Mouse (Mus musculus) embryonic facial prominence, embryonic 15.5 days (tissue): ENCODE data around the gene Foxo4. TPM values are rescaled to one million over a fixed set of nuclear protein-coding genes. Genes with fewer than 3 reads are reported as not detected.

Experiments used
- ATAC-seq: fragments of 200-750 bp; cut with Nextera tagmentation; 2 replicates; pipeline ENCODE4 v1.8.0; 2017; ENCODE audit warnings: low read depth, moderate TSS enrichment; ENCODE audit not compliant: insufficient number of reproducible peaks, low FRiP score, low TSS enrichment
- H3K27ac ChIP-seq: fragments of 300-500 bp; sonication (generic); replicated peaks from 2 replicates; pipeline ENCODE4 v1.5.1; 2015; ENCODE audit warnings: mild to moderate bottlenecking, inconsistent platforms
- H3K27me3 ChIP-seq: fragments of 300-500 bp; sonication (generic); 2 replicates; pipeline ENCODE4 v1.6.1; 2015; ENCODE audit warnings: inconsistent platforms
- H3K36me3 ChIP-seq: fragments of 300-500 bp; sonication (generic); 2 replicates; pipeline ENCODE4 v1.6.1; 2015; ENCODE audit warnings: mild to moderate bottlenecking, inconsistent platforms
- H3K4me1 ChIP-seq: fragments of 300-500 bp; sonication (generic); 2 replicates; pipeline ENCODE4 v1.6.1; 2015; ENCODE audit warnings: inconsistent platforms
- H3K4me2 ChIP-seq: fragments of 300-500 bp; sonication (generic); replicated peaks from 2 replicates; pipeline ENCODE4 v1.6.1; 2015; ENCODE audit warnings: mild to moderate bottlenecking, inconsistent platforms
- H3K4me3 ChIP-seq: fragments of 300-500 bp; sonication (generic); replicated peaks from 2 replicates; pipeline ENCODE4 v1.5.1; 2015; ENCODE audit warnings: mild to moderate bottlenecking, inconsistent platforms
- H3K9ac ChIP-seq: fragments of 300-500 bp; sonication (generic); 2 replicates; pipeline ENCODE4 v1.6.1; 2015; ENCODE audit warnings: inconsistent platforms
- H3K9me3 ChIP-seq: fragments of 300-500 bp; sonication (generic); replicated peaks from 2 replicates; pipeline ENCODE4 v1.6.1; 2016; ENCODE audit warnings: inconsistent platforms
- WGBS: fragments of 180-500 bp; shearing (Covaris S2); methylation state at CpG from one replicate; pipeline ENCODE4 v1.1.7; 2015; 5-methylcytosine and 5-hydroxymethylcytosine counted together
- polyA plus RNA-seq: library from polyadenylated mRNA; unstranded; fragments of >200 nt; fragmentation: Nextera tagmentation; extraction: Ambion mirVana; gene quantifications from 2 replicates; pipeline ENCODE4 v1.2.1, GENCODE M21; 2015

Gene Foxo4
- polyA plus RNA-seq, 1 experiment from 2014 or later, result 3.4 TPM

DNA sequence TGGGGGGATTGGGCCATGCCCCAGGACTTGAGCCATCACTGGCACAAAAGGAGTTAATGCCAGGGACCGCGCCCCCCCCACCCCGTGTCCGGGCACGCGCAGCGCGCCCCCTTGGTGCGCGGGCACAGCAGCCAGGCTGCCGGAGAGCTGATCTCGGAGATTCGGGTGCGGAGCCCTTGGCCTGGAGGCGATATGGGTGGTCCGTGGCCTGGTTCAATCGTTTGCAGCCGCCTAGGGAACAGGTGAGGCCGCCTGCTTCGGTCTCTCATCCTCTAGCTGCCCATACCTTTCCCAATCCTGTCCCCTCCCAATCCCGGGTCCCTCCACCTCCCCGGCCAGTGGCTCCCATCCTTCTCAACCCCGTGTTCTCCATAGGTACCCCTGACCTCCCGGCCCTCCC lies 44.7 kb downstream of the Foxo4 start, which contains the start of gene Nlgn3:
Nlgn3 (plus strand) TSS at position 114 of the 400 bp plus-strand sequence.
- H3K27me3 ChIP-seq, result no peaks in the 10 kb centered on the region; the same call in 1 of the 2 replicates
- H3K9ac ChIP-seq, result peak within 1 kb of the TSS; percentile 28; the same call in 1 of the 2 replicates
- H3K27ac ChIP-seq, result peak within 1 kb of the TSS; percentile 28
- H3K4me3 ChIP-seq, result peak within 1 kb of the TSS; percentile 45
- H3K4me2 ChIP-seq, result peak within 1 kb of the TSS; percentile 50
- 0 out of 2 replicates have a peak, but pooled peaks cover 5% of the 10 kb centered on the region for H3K4me1 ChIP-seq
- peaks cover 3% of the 10 kb centered on the region; the same call in 1 of the 2 replicates for H3K36me3 ChIP-seq
- H3K9me3 ChIP-seq, result no peaks in the 10 kb centered on the region
- WGBS, result 15% methylated on average over 24 of the region's 24 CpGs
- no peak for ATAC-seq

DNA sequence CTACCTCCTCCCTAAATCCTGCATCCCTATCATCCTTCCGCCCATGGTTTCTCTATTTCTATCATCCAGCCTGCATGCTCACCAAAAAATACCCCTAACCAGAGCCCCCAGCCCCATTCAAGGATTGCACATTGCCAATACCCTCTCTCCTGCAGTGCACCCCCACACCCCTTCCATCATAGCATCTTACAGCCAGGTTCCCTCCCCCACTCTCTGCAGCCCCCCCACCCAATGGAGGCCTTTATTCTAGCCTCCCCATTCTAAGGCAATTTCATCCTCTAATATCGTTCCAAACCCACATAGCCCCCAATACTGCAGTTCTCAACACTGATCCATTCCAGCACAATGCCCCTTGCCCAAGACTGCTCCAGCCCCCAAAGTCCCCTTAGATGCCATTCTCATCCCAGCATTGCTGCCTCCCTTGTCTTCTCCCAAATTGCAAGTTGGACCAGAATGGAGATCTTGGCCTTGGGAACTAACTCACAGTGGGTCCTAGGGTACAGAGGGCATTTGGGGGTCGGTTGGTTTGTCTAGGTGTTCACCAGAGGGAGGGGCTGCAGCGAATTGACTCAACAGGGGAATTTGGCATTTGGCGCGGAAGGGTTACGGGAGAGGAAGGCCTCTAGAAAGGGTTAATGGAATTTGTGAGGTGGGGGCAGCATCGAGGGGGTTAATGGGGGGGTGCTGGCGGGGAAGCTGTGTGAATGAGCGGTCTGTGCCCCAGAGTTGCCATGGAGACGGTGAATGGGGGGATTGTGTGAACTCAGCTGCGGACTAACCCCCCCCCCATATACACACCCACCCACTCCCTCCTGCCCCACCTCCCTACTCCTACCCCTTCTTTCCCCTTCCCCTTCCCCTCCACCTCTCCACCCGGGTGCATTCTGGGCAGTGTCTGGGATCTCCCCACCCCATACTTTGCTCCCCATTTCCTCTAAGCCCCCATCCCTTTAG lies 45.4 kb downstream of the Foxo4 start:
- WGBS, result 17% methylated on average over 13 of the region's 13 CpGs

GRCm38 (mm10) chrX:101300427-101301030 lies 46.2 kb downstream of the Foxo4 start:
- peak overlapping the region; percentile 45 for H3K4me3 ChIP-seq
- 0 out of 2 replicates have a peak, but pooled peaks have one; percentile 12 for ATAC-seq
- H3K4me2 ChIP-seq, result peak overlapping the region; percentile 50
- H3K27me3 ChIP-seq, result no peaks in the 10 kb centered on the region; the same call in 1 of the 2 replicates
- H3K9ac ChIP-seq, result no peak overlapping the region
- WGBS, result 32% methylated on average over 13 of the region's 13 CpGs
- 0 out of 2 replicates have a peak, but pooled peaks cover 5% of the 10 kb centered on the region for H3K4me1 ChIP-seq
- no peaks in the 10 kb centered on the region for H3K9me3 ChIP-seq
- peak overlapping the region; percentile 63; the same call in 1 of the 2 replicates for H3K27ac ChIP-seq
- H3K36me3 ChIP-seq, result 0 out of 2 replicates have a peak, but pooled peaks cover 3% of the 10 kb centered on the region

More for the DNA sequence above, 45.4 kb downstream of the Foxo4 start:
- Histone ChIP-seq H3K4me3 (peak overlapping the region; percentile 45), H3K9ac (peak overlapping the region; percentile 28; the same call in 1 of the 2 replicates), H3K4me2 (peak overlapping the region; percentile 50), H3K27me3 (no peaks in the 10 kb centered on the region; the same call in 1 of the 2 replicates), H3K9me3 (no peaks in the 10 kb centered on the region), H3K4me1 (0 out of 2 replicates have a peak, but pooled peaks cover 5% of the 10 kb centered on the region), H3K27ac (peak overlapping the region; percentile 28), H3K36me3 (0 out of 2 replicates have a peak, but pooled peaks cover 3% of the 10 kb centered on the region)
- ATAC-seq, result peak; percentile 82

DNA sequence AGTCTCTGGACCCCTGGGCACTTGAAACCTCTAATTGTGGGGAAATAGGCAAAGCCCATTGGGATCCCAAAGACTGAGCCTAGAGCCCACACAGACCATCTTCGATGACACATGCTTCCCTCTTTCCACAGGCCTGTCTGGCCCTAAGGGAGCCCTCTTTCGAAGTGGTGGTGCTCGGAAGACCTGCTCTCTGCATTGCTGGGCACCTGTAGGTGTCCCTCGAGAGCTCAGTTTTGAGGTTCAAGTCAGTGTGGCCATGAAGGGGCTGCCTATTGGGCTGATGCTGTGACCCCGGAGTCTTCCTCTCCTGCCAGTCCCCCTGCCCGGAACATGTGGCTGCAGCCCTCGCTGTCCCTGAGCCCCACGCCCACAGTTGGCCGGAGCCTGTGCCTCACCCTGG lies 47.3 kb downstream of the Foxo4 start:
- Histone ChIP-seq H3K4me2 (no peak overlapping the region), H3K27ac (no peak overlapping the region), H3K9me3 (no peaks in the 10 kb centered on the region), H3K9ac (no peak overlapping the region), H3K27me3 (no peaks in the 10 kb centered on the region; the same call in 1 of the 2 replicates), H3K4me1 (0 out of 2 replicates have a peak, but pooled peaks cover 5% of the 10 kb centered on the region), H3K4me3 (no peak overlapping the region), H3K36me3 (no peaks in the 10 kb centered on the region)
- no peak for ATAC-seq
- 73% methylated on average over 9 of the region's 9 CpGs for WGBS

DNA sequence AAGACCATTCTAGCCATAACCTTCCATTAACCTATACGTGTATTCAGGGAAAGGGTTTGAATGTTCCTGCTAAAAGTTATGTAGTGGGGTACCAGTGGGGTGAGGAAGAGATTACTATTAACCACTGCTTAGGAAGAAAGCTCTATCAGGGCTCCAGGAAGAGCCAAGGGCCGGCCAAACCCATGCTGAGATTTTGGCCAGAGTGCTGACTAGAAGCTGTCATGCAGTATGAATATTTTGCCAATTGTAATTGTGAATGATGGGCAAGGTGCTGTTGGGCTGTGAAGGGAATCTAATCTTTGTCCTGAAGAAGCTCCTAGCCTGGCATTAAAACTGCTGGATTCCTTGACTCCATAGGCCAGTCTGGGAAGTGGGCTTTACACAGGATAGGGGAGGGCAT lies 50.3 kb downstream of the Foxo4 start:
- no peaks in the 10 kb centered on the region; the same call in 1 of the 2 replicates for H3K27me3 ChIP-seq
- no peak overlapping the region for H3K4me2 ChIP-seq
- no peak overlapping the region for H3K9ac ChIP-seq
- no peak for ATAC-seq
- H3K27ac ChIP-seq, result no peak overlapping the region
- WGBS, result 57% methylated on average over 2 of the region's 2 CpGs
- H3K9me3 ChIP-seq, result no peaks in the 10 kb centered on the region
- H3K36me3 ChIP-seq, result no peaks in the 10 kb centered on the region
- 0 out of 2 replicates have a peak, but pooled peaks cover 5% of the 10 kb centered on the region for H3K4me1 ChIP-seq
- no peak overlapping the region for H3K4me3 ChIP-seq

DNA sequence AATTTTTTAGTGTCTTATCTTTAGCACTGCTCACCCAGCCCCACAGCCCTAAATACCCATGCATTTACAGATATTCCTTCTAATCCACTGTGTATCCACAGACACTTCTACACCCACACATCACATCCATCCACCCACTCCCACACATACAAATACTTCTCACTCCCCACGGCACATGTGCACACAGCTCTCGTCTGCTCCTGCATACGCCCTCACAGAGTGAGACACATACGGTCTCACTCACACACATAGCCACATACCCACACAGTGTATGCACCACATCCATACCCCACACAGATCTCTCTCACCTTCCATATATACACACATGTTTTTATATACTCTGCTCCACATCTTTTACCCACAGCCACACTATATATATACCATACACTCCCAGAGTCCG lies 55.0 kb downstream of the Foxo4 start:
- Histone ChIP-seq H3K27ac (no peak overlapping the region), H3K4me1 (no peaks in the 10 kb centered on the region), H3K4me2 (no peak overlapping the region), H3K36me3 (no peaks in the 10 kb centered on the region), H3K4me3 (no peak overlapping the region), H3K9ac (no peak overlapping the region), H3K27me3 (0 out of 2 replicates have a peak, but pooled peaks cover 5% of the 10 kb centered on the region), H3K9me3 (no peaks in the 10 kb centered on the region)
- ATAC-seq, result no peak
- 90% methylated on average over 5 of the region's 5 CpGs for WGBS

Other genes with a start within 250 kb of the Foxo4 start
- gene Tex11, start 194.9 kb upstream of the Foxo4 start, polyA plus RNA-seq, result 0.05 and 0.14 TPM in 2 replicates
- gene Slc7a3, start 168.5 kb upstream of the Foxo4 start, polyA plus RNA-seq, result 1.3 TPM in 2 replicates
- gene Snx12, start 32.0 kb upstream of the Foxo4 start, polyA plus RNA-seq, result 52.1 and 58.3 TPM in 2 replicates
- not detected in 2 replicates for gene Gm614, start 9.5 kb downstream of the Foxo4 start, polyA plus RNA-seq
- 14.2 and 15.3 TPM in 2 replicates for gene Il2rg, start 13.7 kb downstream of the Foxo4 start, polyA plus RNA-seq
- not detected in 2 replicates for gene Gm20489, start 14.5 kb downstream of the Foxo4 start, polyA plus RNA-seq
- gene Med12, start 19.5 kb downstream of the Foxo4 start, polyA plus RNA-seq, result 33.3 and 39.3 TPM in 2 replicates
- 11.6 and 12.8 TPM in 2 replicates for gene Nlgn3, start 44.6 kb downstream of the Foxo4 start, polyA plus RNA-seq
- gene Gjb1, start 121.8 kb downstream of the Foxo4 start, polyA plus RNA-seq, result 0.24 and 0.34 TPM in 2 replicates
- 30.6 and 33.0 TPM in 2 replicates for gene Zmym3, start 166.3 kb downstream of the Foxo4 start, polyA plus RNA-seq
- 364 and 374 TPM in 2 replicates for gene Nono, start 174.8 kb downstream of the Foxo4 start, polyA plus RNA-seq
- gene Itgb1bp2, start 194.6 kb downstream of the Foxo4 start, polyA plus RNA-seq, result 53.1 and 66.4 TPM in 2 replicates